Mouse (Mus musculus) layer of hippocampus, postnatal 36 days (tissue): ENCODE measurements around the gene Csmd2. TPM values are rescaled to one million over a fixed set of nuclear protein-coding genes. Genes with fewer than 3 reads are reported as not detected.
"Not testable (repeated sequence)": the region's sequence is repeated elsewhere in the genome, so short reads cannot be mapped to it uniquely, and the experiment has no call there.

Experiments used
- DNase-seq, 2 experiments: peaks; one replicate each; pipeline ENCODE4 v3.0.0; 2022
- total RNA-seq, 2 experiments: library from RNA; stranded (reverse); gene quantifications; 2 replicates each; pipeline ENCODE4 v1.2.3; 2021

Csmd2 gene
- total RNA-seq, 2 experiments from 2014 or later = 43.5 to 51.1 TPM

GRCm38 (mm10) chr4:128506878-128507277 is 519.2 kb downstream of the Csmd2 start:
- no peak for DNase-seq

DNA sequence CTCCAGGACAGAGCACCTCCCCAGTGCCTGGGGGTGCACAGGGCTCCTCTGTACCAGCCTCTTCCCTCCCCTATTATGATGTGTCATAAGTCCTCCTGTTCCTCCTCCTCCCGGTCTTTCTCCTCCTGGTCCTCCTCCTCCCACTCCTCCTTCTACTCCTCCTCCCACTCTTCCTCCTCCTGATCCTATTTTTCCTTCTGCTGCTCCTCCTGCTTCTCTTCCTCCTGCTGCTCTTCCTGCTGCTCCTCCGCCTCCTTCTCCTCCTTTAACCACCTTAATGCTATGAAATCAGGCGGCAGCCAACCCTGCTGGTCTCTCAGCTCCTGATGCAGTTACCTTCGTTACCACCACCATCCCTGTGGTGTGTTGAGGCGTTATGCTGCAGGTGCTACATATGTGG is 522.2 kb downstream of the Csmd2 start:
- peak; percentile 11 to 21 for DNase-seq

GRCm38 (mm10) chr4:128514496-128514895 is 526.8 kb downstream of the Csmd2 start:
- DNase-seq = no peak

DNA sequence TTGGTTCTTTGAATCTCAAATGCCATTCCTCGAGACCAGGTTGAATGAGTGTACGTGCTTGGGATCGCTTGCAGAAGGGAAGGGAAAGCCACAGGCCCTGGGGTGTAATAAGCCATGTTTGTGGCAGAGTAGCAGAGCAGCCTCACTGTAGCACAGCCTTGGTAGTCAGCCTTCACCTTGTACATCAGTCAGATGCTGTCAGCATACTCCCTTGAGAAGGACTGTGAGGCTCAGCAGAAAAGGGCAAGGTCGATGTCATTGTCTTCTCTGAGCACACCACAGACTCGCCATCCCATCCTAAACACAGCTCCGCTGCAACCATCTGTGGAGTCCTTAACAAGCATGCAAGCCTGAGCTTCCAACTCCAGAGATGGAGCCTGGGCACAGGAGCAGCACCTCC is 533.6 kb downstream of the Csmd2 start:
- no peak for DNase-seq

DNA sequence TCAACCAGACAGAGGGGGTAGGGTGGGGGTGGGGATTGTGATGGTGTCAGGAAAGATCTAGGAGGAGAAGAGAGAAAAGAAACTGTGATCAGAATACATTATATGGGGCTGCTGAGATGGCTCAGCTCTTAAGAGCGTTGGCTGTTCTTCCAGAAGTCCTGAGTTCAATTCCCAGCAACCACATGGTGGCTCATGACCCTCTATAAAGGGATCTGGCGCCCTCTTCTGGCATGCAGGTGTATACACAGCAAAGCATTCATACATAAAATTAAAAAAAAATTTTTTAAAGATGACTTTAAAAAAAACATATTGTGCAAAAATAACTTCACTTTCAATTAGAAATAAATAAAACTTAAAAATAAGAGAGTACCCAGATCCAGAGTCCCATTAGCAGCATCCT is 555.7 kb downstream of the Csmd2 start:
- DNase-seq = no peak

- not testable (repeated sequence) for DNase-seq
These were observed 556.4 kb downstream of the Csmd2 start for GRCm38 (mm10) chr4:128543956-128544486.

DNA sequence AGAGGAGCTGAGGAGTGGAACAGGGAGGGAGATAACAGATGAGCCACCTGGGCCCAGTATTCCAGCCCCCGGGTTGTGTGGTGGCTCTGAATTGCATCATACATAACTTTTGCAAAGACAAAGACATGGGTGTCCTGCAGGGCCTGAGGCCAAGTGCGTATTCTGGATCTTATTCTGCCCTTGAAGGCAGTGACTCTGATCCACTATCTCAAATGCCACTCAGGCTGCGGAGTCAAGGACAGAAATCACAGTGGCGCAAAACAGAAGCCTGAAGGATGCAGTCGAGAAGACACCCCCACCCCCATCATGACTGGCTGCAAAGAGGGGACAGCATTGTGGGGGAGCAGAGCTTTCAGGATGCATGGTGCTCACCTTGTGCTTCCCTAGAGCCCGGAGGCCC is 563.1 kb downstream of the Csmd2 start:
- DNase-seq = no peak

- DNase-seq = no peak
These were observed 566.5 kb downstream of the Csmd2 start for GRCm38 (mm10) chr4:128554198-128554597.

DNA sequence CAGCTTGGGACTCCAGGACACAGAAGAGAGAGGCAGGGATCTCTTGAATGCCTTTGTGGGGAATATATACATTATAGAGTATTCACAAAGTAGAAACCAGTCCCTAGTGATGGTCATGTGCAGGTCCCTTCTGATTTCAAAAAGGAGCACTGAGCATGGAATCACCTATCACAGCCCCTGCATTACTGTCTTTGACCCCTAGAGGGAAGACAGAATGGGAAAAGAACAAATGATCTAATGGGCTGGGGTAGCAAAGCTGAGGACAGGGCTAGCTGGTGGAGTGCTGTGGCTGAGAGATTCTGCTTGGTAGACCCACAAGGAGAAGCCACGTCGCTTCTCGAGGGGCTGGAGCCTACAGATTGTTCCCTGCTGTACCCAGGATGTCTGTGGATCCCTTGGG is 572.7 kb downstream of the Csmd2 start:
- no peak for DNase-seq

- no peak for DNase-seq
These were observed 588.2 kb downstream of the Csmd2 start for GRCm38 (mm10) chr4:128575811-128576210.

- no peak for DNase-seq
These were observed 591.5 kb downstream of the Csmd2 start for GRCm38 (mm10) chr4:128579182-128579581.

GRCm38 (mm10) chr4:128593286-128593685 is 605.6 kb downstream of the Csmd2 start:
- DNase-seq = no peak

- no peak for DNase-seq
These were observed 606.4 kb downstream of the Csmd2 start for GRCm38 (mm10) chr4:128594062-128594461.

- DNase-seq = no peak
These were observed 610.3 kb downstream of the Csmd2 start for GRCm38 (mm10) chr4:128597801-128598560.

DNA sequence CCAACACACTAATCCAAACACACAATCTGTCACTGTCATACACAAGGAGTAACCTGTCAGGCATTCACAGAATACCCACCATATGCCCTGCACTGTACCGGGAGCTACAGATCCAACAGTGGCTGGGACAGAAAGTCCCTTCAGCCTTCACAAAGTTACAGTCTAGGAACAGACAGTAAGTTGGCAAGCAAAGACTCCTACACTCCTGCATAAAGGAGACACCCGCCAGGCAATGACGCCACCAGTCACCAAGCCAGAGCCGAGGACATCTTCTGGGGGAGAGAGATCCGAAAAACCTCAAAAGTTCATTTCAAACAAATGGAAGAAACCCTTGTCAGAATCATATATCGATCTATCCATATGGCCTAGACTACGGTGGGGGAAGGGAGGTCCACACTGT is 618.9 kb downstream of the Csmd2 start:
- peak; percentile 39 for DNase-seq

DNA sequence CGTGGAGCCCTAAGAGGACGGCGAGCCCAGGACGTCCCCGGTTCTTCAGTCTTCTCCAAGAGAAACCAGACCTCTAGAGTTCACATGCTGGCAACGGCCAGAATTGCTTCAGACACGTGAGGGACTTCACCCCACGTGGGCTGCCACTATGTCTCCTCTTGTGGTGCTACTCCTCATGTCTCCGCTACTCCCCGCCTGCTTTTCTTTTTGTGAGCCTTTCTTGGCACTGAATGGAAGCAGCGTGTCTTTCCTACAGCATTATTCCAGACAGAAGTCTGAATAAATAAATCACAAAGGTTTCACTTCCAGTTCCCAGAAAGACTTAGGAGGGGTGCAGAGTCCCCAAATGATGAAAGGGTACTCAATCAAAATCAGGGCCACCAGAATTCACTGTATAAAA is 620.0 kb downstream of the Csmd2 start:
- DNase-seq = no peak

DNA sequence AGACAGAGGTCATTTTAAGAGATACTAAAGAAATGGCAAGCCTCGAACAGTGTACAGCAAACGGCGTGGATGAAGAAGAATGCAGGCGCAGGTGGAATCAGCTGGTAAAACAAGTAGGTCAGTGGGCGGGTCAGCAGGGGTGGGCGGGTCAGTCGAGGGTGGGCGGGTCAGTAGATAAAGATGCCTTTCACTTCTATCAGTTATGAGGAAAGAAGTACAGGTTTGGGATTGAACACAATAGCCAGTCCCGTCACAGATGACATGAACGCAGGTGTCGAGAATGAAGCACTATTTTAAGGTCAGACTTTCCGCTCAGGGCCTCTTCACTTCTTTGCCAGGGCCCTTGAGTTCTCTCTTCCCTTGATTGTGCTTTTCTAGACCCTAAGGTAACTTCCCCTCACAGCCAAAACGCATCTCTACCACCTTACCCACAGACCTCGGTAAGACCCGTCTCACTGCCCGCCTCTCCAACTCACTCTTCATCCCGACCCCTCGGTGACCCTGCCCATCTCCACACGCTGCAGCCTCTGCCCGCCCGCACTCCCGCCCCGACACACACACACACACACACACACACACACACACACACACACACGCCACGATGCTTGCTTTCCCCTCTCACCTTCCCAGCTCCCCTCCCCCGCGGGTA is 621.7 kb downstream of the Csmd2 start:
- DNase-seq = no peak

DNA sequence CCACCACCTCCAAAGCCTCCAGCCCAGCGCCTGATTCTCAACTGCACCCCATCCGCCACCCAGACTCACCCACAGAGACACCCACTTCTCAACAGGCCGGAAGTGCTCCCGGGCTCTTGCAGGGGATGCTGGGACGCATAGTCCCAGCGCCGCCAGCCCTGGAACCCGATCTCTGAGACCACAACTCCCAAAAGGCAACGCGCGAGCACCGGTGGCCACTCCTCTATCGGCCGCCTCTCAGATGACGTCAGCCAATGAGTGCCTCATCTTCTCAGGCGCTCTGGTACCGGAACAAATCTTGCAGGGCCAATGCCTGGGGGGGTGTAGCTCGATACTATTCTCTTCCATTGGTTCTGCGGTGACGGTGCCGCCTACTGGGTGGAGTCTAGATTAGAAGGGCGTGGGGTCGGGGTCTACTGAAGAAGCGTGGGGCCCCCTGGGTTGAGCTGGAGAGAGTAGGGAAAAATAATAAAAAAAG is 622.3 kb downstream of the Csmd2 start, which contains the start of gene Zscan20:
Gene Zscan20, minus strand, starts transcription at position 174 of the 478 bp plus-strand sequence.
- peak; percentile 95 to 97 for DNase-seq

DNA sequence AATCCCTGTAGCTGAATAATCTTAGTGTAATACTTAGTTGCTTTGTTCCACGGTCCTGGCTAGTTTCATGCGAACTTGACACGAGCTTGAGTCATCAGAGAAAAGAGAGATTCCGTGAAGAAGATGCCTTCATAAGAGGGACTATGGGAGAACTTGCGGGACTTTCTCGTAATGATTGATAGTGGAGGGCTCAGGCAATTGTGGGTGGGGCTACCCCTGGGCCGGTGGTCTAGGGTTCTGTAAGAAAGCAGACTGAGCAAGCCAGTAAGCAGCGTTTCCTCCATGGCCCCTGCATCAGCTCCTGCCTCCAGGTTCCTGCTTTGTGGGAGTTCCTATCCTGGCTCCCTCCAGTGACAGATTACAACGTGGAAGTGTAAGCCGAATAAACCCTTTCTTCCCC is 623.0 kb downstream of the Csmd2 start:
- DNase-seq = no peak

- DNase-seq = not testable (repeated sequence)
These were observed 624.1 kb downstream of the Csmd2 start for GRCm38 (mm10) chr4:128611726-128612125.

DNA sequence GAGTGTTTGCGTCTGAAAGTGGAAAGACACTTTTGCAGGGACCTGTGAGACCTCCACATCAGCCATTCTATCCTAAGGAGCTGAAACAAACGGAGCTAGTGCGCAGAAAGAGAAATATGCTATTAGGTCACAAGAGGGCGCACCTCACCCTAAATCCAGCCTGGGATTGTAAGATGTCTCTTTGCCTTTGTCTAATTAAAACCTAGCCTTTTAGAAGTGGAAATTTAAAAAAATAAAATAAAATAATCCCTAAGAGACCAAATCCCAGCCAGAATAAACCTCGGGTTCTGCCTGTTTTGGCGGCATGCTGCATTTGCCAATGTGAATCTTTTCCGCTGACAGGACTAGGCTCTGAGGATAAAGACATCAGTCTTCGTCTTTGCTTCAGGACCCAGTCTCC is 625.7 kb downstream of the Csmd2 start:
- DNase-seq = peak in 1 of 2 experiments; percentile 50

DNA sequence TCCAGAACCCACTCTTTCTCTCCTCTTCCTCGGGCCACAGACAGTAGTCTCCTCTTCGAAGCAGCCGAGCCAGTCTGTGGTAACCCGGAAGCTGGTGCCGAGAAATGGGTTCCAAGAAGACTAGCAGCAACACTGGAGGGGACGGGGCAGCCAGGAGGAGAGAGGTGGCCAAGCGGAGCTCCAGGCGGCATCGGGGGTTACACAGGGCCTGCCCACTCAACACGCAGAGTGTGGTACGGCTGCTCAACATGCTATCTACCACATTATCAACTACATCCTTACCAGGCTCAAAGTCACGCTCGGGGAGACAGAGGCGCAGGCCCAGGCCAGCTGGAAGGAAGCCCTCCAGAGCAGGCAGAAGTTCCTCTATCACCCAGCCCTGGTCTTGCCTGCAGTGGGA is 628.1 kb downstream of the Csmd2 start:
- no peak for DNase-seq
